Mouse (Mus musculus) hindbrain, embryonic 13.5 days (tissue): Measurements from ENCODE around the gene Sgsm2. TPM values are rescaled to one million over a fixed set of nuclear protein-coding genes. Genes with fewer than 3 reads are reported as not detected.

Source experiments
- ATAC-seq: fragments of 200-750 bp; cut with Nextera tagmentation; 2 replicates; pipeline ENCODE4 v1.8.0; 2017; ENCODE audit warnings: moderate TSS enrichment; ENCODE audit not compliant: low FRiP score
- H3K27ac ChIP-seq: fragments of 300-500 bp; sonication (generic); 2 replicates; pipeline ENCODE4 v1.5.1; 2015; ENCODE audit warnings: inconsistent platforms, mild to moderate bottlenecking, moderate library complexity
- H3K27me3 ChIP-seq: fragments of 300-500 bp; sonication (generic); 2 replicates; pipeline ENCODE4 v1.6.1; 2015; ENCODE audit warnings: mild to moderate bottlenecking, inconsistent platforms
- H3K36me3 ChIP-seq: fragments of 300-500 bp; sonication (generic); 2 replicates; pipeline ENCODE4 v1.6.1; 2015; ENCODE audit warnings: mild to moderate bottlenecking, inconsistent platforms
- H3K4me1 ChIP-seq: fragments of 300-500 bp; sonication (generic); replicated peaks from 2 replicates; pipeline ENCODE4 v1.6.1; 2015; ENCODE audit warnings: inconsistent platforms
- H3K4me2 ChIP-seq: fragments of 300-500 bp; sonication (generic); 2 replicates; pipeline ENCODE4 v1.6.1; 2015; ENCODE audit warnings: inconsistent platforms, mild to moderate bottlenecking, moderate library complexity
- H3K4me3 ChIP-seq: fragments of 300-500 bp; sonication (generic); 2 replicates; pipeline ENCODE4 v1.5.1; 2015; ENCODE audit warnings: mild to moderate bottlenecking, inconsistent platforms
- H3K9ac ChIP-seq: fragments of 300-500 bp; sonication (generic); 2 replicates; pipeline ENCODE4 v1.6.1; 2015; ENCODE audit warnings: mild to moderate bottlenecking, inconsistent platforms
- H3K9me3 ChIP-seq: fragments of 300-500 bp; sonication (generic); 2 replicates; pipeline ENCODE4 v1.6.1; 2016; ENCODE audit warnings: inconsistent platforms
- WGBS: fragments of 180-500 bp; shearing (Covaris S2); methylation state at CpG from one replicate; pipeline ENCODE4 v1.1.7; 2015; 5-methylcytosine and 5-hydroxymethylcytosine counted together
- polyA plus RNA-seq: library from polyadenylated mRNA; unstranded; fragments of >200 nt; fragmentation: Nextera tagmentation; extraction: Ambion mirVana; gene quantifications from 2 replicates; pipeline ENCODE4 v1.2.1, GENCODE M21; 2015

Gene Sgsm2
- polyA plus RNA-seq, 1 experiment from 2014 or later: 17.8 TPM

DNA sequence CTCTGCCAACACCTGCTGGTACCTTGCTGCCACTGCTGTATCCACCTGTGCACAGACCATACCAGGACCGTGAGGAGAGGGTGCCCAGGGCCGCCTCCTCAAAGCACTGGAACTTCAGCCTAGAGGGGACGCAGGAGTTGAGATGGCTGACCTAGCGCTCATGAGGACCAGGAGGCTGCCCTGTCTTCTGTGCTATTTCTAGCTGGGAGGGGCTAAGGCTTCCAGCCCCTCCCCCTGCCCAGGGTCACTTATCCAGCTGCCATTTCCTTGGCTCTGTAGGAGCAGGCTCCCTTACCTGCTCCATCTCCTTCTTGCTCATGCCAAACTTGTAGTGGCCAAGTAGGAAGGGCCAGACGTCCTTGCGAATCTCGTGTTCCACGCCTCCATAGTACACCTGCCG is 39.1 kb downstream of the Sgsm2 start:
- no peak for ATAC-seq
- Histone ChIP-seq H3K4me2 (no peak overlapping the region), H3K9me3 (no peaks in the 10 kb centered on the region), H3K9ac (0 out of 2 replicates have a peak overlapping the region, but pooled peaks have one; percentile 35), H3K4me1 (no peaks in the 10 kb centered on the region), H3K27me3 (no peaks in the 10 kb centered on the region), H3K4me3 (no peak overlapping the region), H3K36me3 (peaks cover 74% of the 10 kb centered on the region), H3K27ac (no peak overlapping the region)
- WGBS: 89% methylated on average over 9 of the region's 9 CpGs

DNA sequence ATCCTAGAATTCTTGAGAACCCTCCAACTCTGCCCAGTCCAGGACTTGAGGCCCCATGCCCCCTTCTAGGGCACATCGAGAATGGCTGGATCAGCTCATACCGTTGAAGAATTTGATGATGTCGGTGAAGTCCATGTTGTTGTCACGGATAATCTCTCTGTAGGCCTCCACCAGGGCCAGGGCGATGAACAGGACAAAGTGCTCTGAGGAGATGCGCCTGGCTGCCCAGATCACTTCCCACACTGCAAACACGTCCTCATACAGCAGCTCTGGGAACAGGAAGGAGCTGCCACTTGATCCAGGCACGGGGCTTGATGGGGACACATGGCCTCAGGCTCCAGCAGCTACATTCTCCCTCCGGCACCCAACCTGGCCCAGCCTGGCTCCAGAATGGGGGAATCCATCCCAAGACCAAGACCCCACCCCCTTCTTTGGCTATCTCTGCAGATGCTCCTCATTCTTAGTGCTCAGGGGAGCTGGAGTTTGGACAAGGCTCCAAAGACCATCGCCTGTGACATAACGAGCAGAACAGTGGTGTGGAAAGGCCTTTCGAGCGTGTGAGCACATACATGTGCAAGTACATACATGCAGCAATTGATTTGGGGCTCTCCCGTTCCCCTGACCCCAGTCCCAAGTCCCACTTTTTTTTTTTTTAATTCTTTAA is 45.7 kb downstream of the Sgsm2 start:
- 87% methylated on average over 14 of the region's 14 CpGs for WGBS
- H3K4me3 ChIP-seq: no peak overlapping the region
- peaks cover 59% of the 10 kb centered on the region for H3K36me3 ChIP-seq
- no peaks in the 10 kb centered on the region for H3K9me3 ChIP-seq
- H3K27me3 ChIP-seq: no peaks in the 10 kb centered on the region
- H3K4me2 ChIP-seq: no peak overlapping the region
- no peak for ATAC-seq
- no peak overlapping the region for H3K27ac ChIP-seq
- H3K4me1 ChIP-seq: peaks cover 7% of the 10 kb centered on the region
- 0 out of 2 replicates have a peak overlapping the region, but pooled peaks have one; percentile 29 for H3K9ac ChIP-seq

DNA sequence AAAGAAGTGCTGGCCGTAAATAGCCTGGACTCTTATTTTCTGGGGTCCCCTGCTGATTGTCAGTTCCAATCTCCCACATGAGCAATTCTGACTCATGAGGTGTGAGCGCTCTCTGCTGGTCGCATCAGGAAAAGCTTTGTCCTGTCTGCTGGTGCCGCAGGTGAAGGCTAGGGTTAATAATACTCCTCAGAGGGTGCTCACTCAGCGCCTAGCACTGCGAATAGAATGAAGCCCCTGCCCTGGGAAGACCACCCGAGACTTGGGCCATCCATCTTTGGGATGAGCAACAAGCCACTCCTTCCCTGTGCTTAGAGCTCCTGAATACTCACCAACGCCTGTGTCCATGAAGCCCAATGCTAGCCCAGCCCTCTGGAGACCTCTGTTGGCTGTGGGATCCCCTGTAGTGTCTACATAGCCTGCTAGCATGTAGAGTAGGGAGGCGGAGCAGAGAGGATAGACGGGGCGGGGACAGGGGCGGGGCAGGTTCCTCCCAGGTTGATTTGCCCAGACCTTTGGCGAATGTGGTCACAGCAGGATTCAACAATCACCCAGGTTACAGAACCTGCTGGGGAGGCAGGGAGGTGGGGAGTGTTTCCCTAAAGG is 48.8 kb downstream of the Sgsm2 start:
- 0 out of 2 replicates have a peak, but pooled peaks cover 4% of the 10 kb centered on the region for H3K9me3 ChIP-seq
- H3K4me3 ChIP-seq: no peak overlapping the region
- 0 out of 2 replicates have a peak overlapping the region, but pooled peaks have one; percentile 39 for H3K9ac ChIP-seq
- peak; percentile 65 for ATAC-seq
- peak overlapping the region; percentile 44; the same call in 1 of the 2 replicates for H3K27ac ChIP-seq
- WGBS: 4% methylated on average over 13 of the region's 13 CpGs
- H3K4me1 ChIP-seq: peaks cover 8% of the 10 kb centered on the region
- H3K36me3 ChIP-seq: peaks cover 66% of the 10 kb centered on the region
- no peaks in the 10 kb centered on the region for H3K27me3 ChIP-seq
- H3K4me2 ChIP-seq: no peak overlapping the region

DNA sequence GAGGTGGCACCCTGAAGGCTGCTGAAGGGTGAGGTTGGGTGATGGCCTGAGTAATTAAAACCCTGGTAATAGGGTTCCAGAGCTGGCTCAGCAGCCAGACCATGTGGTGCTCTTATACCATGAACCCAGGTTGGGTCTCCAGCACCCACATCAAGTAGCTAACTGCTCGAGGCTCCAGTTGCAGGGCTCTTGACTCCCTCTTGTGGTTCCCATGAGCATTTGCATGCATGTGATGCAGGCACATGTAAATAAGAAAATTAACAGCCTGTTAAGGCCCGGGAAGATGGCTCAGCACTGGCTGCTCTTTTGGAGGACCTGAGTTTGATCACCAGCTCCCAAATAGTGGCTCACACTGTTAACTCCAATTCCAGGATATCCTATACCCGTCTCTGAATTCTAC is 51.1 kb downstream of the Sgsm2 start:
- peaks cover 23% of the 10 kb centered on the region for H3K4me1 ChIP-seq
- peaks cover 61% of the 10 kb centered on the region for H3K36me3 ChIP-seq
- H3K9me3 ChIP-seq: 0 out of 2 replicates have a peak, but pooled peaks cover 4% of the 10 kb centered on the region
- 66% methylated on average over 3 of the region's 3 CpGs for WGBS
- H3K4me2 ChIP-seq: no peak overlapping the region
- no peak overlapping the region for H3K4me3 ChIP-seq
- H3K27me3 ChIP-seq: no peaks in the 10 kb centered on the region
- no peak overlapping the region for H3K27ac ChIP-seq
- H3K9ac ChIP-seq: no peak overlapping the region
- no peak for ATAC-seq

DNA sequence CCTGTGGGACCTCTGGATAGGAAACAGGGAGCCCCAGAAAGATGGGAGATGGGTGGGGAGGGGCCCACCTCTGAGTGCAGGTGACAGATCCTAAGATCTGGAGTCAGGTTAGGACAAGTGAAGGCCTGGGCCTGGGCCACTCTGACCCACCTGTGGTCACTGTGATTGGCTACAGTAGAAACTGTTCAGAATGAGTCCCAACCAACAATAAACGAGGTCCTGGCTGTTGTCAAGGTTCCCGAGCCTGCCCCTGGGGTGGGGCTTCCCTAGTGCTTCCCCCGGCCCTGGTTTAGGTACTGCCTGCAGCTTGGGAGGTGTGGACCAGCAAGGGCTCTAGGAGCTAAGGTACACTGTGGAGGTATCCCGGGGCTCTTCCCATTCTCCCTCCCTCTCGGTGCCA is 53.1 kb downstream of the Sgsm2 start:
- H3K27me3 ChIP-seq: no peaks in the 10 kb centered on the region
- peaks cover 36% of the 10 kb centered on the region for H3K4me1 ChIP-seq
- H3K27ac ChIP-seq: no peak overlapping the region
- H3K4me2 ChIP-seq: no peak overlapping the region
- ATAC-seq: no peak
- WGBS: 64% methylated on average over 5 of the region's 5 CpGs
- H3K4me3 ChIP-seq: no peak overlapping the region
- 0 out of 2 replicates have a peak, but pooled peaks cover 4% of the 10 kb centered on the region for H3K9me3 ChIP-seq
- no peak overlapping the region for H3K9ac ChIP-seq
- peaks cover 52% of the 10 kb centered on the region for H3K36me3 ChIP-seq

- peaks cover 52% of the 10 kb centered on the region for H3K36me3 ChIP-seq
- H3K9ac ChIP-seq: no peak overlapping the region
- 87% methylated on average over 2 of the region's 2 CpGs for WGBS
- peak overlapping the region; percentile 3; the same call in 1 of the 2 replicates for H3K27ac ChIP-seq
- H3K4me2 ChIP-seq: no peak overlapping the region
- no peak overlapping the region for H3K4me3 ChIP-seq
- H3K9me3 ChIP-seq: 0 out of 2 replicates have a peak, but pooled peaks cover 4% of the 10 kb centered on the region
- H3K27me3 ChIP-seq: no peaks in the 10 kb centered on the region
- ATAC-seq: no peak
- H3K4me1 ChIP-seq: peaks cover 38% of the 10 kb centered on the region
Observed at GRCm38 (mm10) chr11:74843435-74843714, 53.5 kb downstream of the Sgsm2 start.

GRCm38 (mm10) chr11:74842656-74843434 is 54.0 kb downstream of the Sgsm2 start:
- Histone ChIP-seq H3K4me1 (peaks cover 38% of the 10 kb centered on the region), H3K36me3 (peaks cover 52% of the 10 kb centered on the region)

DNA sequence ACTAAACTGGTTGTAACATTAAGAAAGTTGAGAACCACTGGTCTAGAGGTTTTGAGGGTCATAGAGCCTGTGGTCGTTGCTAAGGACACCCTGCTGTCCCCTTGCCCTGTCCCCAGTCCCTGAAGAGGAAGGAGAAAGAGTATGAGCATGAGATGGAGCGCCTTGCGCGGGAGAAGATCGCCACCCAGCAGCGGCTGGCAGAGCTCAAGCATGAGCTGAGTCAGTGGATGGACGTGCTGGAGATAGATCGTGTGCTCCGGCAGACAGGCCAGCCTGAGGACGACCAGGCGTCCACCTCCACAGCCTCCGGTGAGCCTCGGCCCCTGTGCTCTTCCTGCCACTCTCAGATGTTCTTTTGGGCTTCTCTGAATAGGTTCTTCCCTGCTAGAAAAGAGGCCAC is 54.8 kb downstream of the Sgsm2 start:
- ATAC-seq: no peak
- 82% methylated on average over 13 of the region's 13 CpGs for WGBS
- peak overlapping the region; percentile 10; the same call in 1 of the 2 replicates for H3K27ac ChIP-seq
- no peak overlapping the region for H3K4me2 ChIP-seq
- H3K36me3 ChIP-seq: peaks cover 52% of the 10 kb centered on the region
- peaks cover 42% of the 10 kb centered on the region for H3K4me1 ChIP-seq
- H3K4me3 ChIP-seq: no peak overlapping the region
- no peak overlapping the region for H3K9ac ChIP-seq
- 0 out of 2 replicates have a peak, but pooled peaks cover 4% of the 10 kb centered on the region for H3K9me3 ChIP-seq
- no peaks in the 10 kb centered on the region for H3K27me3 ChIP-seq

More at GRCm38 (mm10) chr11:74842656-74843434, 54.0 kb downstream of the Sgsm2 start:
- no peak for ATAC-seq
- H3K4me3 ChIP-seq: no peak overlapping the region
- 0 out of 2 replicates have a peak, but pooled peaks cover 4% of the 10 kb centered on the region for H3K9me3 ChIP-seq
- no peak overlapping the region for H3K4me2 ChIP-seq
- 93% methylated on average over 22 of the region's 22 CpGs for WGBS
- H3K9ac ChIP-seq: no peak overlapping the region
- no peaks in the 10 kb centered on the region for H3K27me3 ChIP-seq
- peak overlapping the region; percentile 3; the same call in 1 of the 2 replicates for H3K27ac ChIP-seq

DNA sequence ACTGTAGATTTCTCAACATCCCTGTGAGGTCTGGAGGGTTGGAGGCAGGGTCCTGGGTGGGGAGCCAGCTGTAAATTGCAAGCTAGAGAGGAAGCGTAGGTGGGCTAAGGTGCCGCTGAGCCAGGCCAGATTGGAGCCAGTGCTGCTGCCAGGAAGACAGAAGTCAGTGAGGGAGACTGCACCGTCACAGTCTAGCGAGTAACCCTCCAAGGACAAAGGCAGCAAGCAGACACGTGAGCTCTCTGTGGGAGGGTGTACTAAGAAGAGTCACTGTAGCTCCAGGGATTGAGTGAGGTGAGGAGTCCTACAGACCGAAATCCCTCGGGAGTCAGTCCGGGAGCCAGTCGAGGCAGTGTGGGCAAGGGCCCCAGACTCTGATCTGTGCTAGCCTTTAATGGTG is 55.5 kb downstream of the Sgsm2 start:
- no peak overlapping the region for H3K4me2 ChIP-seq
- peaks cover 59% of the 10 kb centered on the region for H3K36me3 ChIP-seq
- H3K27ac ChIP-seq: peak overlapping the region; percentile 30; the same call in 1 of the 2 replicates
- no peaks in the 10 kb centered on the region for H3K27me3 ChIP-seq
- WGBS: 80% methylated on average over 9 of the region's 9 CpGs
- no peak overlapping the region for H3K4me3 ChIP-seq
- no peak for ATAC-seq
- H3K4me1 ChIP-seq: peaks cover 49% of the 10 kb centered on the region
- 0 out of 2 replicates have a peak, but pooled peaks cover 4% of the 10 kb centered on the region for H3K9me3 ChIP-seq
- no peak overlapping the region for H3K9ac ChIP-seq

DNA sequence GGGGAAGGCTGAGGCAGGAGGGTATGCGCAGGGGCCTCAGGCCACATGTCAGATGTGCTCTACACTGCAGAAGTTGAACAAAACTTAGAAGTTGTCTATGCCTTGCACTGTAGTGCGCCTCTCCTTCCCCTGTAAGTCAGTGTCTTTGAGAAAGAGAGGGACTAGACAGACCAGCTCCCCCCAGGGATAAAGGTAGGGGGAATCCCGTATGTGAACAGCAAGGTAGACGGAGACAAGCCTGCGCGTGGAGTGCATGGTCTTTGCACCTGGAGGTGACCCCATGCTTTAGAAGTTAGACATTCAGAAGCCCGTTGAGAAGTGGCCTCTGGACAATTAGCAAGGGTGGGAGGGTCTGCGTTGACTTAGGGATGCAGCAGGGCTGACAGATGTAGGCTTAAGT is 56.1 kb downstream of the Sgsm2 start:
- no peak for ATAC-seq
- H3K4me1 ChIP-seq: peaks cover 56% of the 10 kb centered on the region
- H3K9me3 ChIP-seq: 0 out of 2 replicates have a peak, but pooled peaks cover 4% of the 10 kb centered on the region
- peaks cover 57% of the 10 kb centered on the region for H3K36me3 ChIP-seq
- H3K9ac ChIP-seq: no peak overlapping the region
- no peak overlapping the region for H3K27ac ChIP-seq
- H3K4me2 ChIP-seq: no peak overlapping the region
- no peak overlapping the region for H3K4me3 ChIP-seq
- 91% methylated on average over 8 of the region's 8 CpGs for WGBS
- H3K27me3 ChIP-seq: no peaks in the 10 kb centered on the region

- no peaks in the 10 kb centered on the region for H3K9me3 ChIP-seq
- H3K4me2 ChIP-seq: no peak overlapping the region
- WGBS: 91% methylated on average over 19 of the region's 19 CpGs
- H3K4me3 ChIP-seq: no peak overlapping the region
- H3K9ac ChIP-seq: no peak overlapping the region
- ATAC-seq: no peak
- H3K27ac ChIP-seq: no peak overlapping the region
- peaks cover 52% of the 10 kb centered on the region for H3K36me3 ChIP-seq
- no peaks in the 10 kb centered on the region for H3K27me3 ChIP-seq
- H3K4me1 ChIP-seq: peaks cover 59% of the 10 kb centered on the region
Observed at GRCm38 (mm10) chr11:74839860-74840715, 56.8 kb downstream of the Sgsm2 start.
